Mouse (Mus musculus): ENCODE measurements at regions not wholly inside any gene's neighbourhood (a gene's known extent, or its start where the extent isn't known, plus 50 kb on each side); places are given as distances from the start of the nearest gene placed in this dataset.

GRCm38 (mm10) chr5:115790436-115790835 lies 54.6 kb upstream of the Cit start:
- DNase-seq, result peak; percentile 26
